In genomic region chr5:81155791-81156190, GRCm38 (mm10) we compare ENCODE assay signal across 11 mouse cellular contexts.
DNase-seq lines count a peak whose midpoint lies in the region; ATAC-seq lines count a peak whose summit lies in the region.
"Had no signal": no experiment of that assay in that cellular context is flagged by ENCODE, and none has a peak within 500 bp of the region (broad histone marks: within the 10 kb centered on the region; RNA-seq: fewer than 3 reads in every experiment).

No protein-coding gene starts in this region.

- 66% methylated on average over 12 of the region's 12 CpGs for WGBS in embryonic facial prominence, embryonic 11.5 days
- 67% methylated on average over 12 of the region's 12 CpGs for WGBS in embryonic facial prominence, embryonic 10.5 days
- 37% methylated on average over 12 of the region's 12 CpGs for WGBS in hindbrain, embryonic 14.5 days

- H3K4me3 ChIP-seq in embryonic facial prominence, embryonic 11.5 days (ENCODE audit: low read depth, low read length), result no peak overlapping the region
- H3K4me3 ChIP-seq in embryonic facial prominence, embryonic 10.5 days, result no peak overlapping the region
- H3K4me3 ChIP-seq in hindbrain, embryonic 14.5 days (replicated peaks; ENCODE audit: low read length), result no peak overlapping the region
- H3K4me3 ChIP-seq: heart, adult 2 months had no signal

- no peaks in the 10 kb centered on the region for H3K36me3 ChIP-seq in embryonic facial prominence, embryonic 11.5 days (replicated peaks; ENCODE audit: control insufficient read depth, insufficient read depth, low read depth, low read length)
- no peaks in the 10 kb centered on the region for H3K36me3 ChIP-seq in embryonic facial prominence, embryonic 10.5 days (replicated peaks)
- H3K36me3 ChIP-seq in hindbrain, embryonic 14.5 days (replicated peaks; ENCODE audit: control insufficient read depth, insufficient read depth), result no peaks in the 10 kb centered on the region

- no peak overlapping the region for H3K9ac ChIP-seq in embryonic facial prominence, embryonic 11.5 days (replicated peaks; ENCODE audit: low read length)
- no peak overlapping the region for H3K9ac ChIP-seq in hindbrain, embryonic 14.5 days

- no peak overlapping the region for H3K27ac ChIP-seq in embryonic facial prominence, embryonic 11.5 days (replicated peaks; ENCODE audit: low read depth, low read length)
- H3K27ac ChIP-seq in embryonic facial prominence, embryonic 10.5 days (replicated peaks), result no peak overlapping the region
- H3K27ac ChIP-seq in hindbrain, embryonic 14.5 days, result peak overlapping the region; percentile 73; the same call in 1 of the 2 replicates
- H3K27ac ChIP-seq: heart, adult 2 months had no signal

- no peaks in the 10 kb centered on the region for H3K4me1 ChIP-seq in embryonic facial prominence, embryonic 11.5 days (ENCODE audit: control insufficient read depth, insufficient read depth, low read length)
- 0 out of 2 replicates have a peak, but pooled peaks cover 4% of the 10 kb centered on the region for H3K4me1 ChIP-seq in embryonic facial prominence, embryonic 10.5 days
- H3K4me1 ChIP-seq in hindbrain, embryonic 14.5 days (replicated peaks; ENCODE audit: control insufficient read depth, insufficient read depth, low read length), result peaks cover 14% of the 10 kb centered on the region

- H3K9me3 ChIP-seq in embryonic facial prominence, embryonic 11.5 days (replicated peaks; ENCODE audit: control insufficient read depth, low read length), result no peaks in the 10 kb centered on the region
- no peaks in the 10 kb centered on the region for H3K9me3 ChIP-seq in embryonic facial prominence, embryonic 10.5 days
- H3K9me3 ChIP-seq in hindbrain, embryonic 14.5 days (ENCODE audit: control insufficient read depth, low read length), result no peaks in the 10 kb centered on the region

- H3K4me2 ChIP-seq in embryonic facial prominence, embryonic 11.5 days (ENCODE audit: low read depth, low read length), result no peak overlapping the region
- 0 out of 2 replicates have a peak overlapping the region, but pooled peaks have one; percentile 15 for H3K4me2 ChIP-seq in hindbrain, embryonic 14.5 days (replicated peaks)

- ATAC-seq in embryonic facial prominence, embryonic 11.5 days (replicated peaks; ENCODE audit: insufficient number of reproducible peaks, low FRiP score, low TSS enrichment, low read depth), result 0 out of 2 replicates have a peak, but pooled peaks have one; percentile 23
- ATAC-seq in hindbrain, embryonic 14.5 days (ENCODE audit: low FRiP score), result peak; percentile 66; the same call in 1 of the 2 replicates
- ATAC-seq: inflammation-experienced regulatory T-cells, adult 6 months had no signal

- H3K27me3 ChIP-seq in embryonic facial prominence, embryonic 11.5 days (ENCODE audit: control insufficient read depth, insufficient read depth, low read length), result no peaks in the 10 kb centered on the region
- H3K27me3 ChIP-seq in embryonic facial prominence, embryonic 10.5 days (replicated peaks; ENCODE audit: low read depth, poor library complexity, severe bottlenecking), result no peaks in the 10 kb centered on the region
- H3K27me3 ChIP-seq in hindbrain, embryonic 14.5 days (ENCODE audit: control insufficient read depth, insufficient read depth, low read length), result no peaks in the 10 kb centered on the region

- no peak for DNase-seq in embryonic facial prominence, embryonic 11.5 days (ENCODE audit: low spot score)
- DNase-seq in embryonic facial prominence, embryonic 10.5 days (ENCODE audit: low spot score), result no peak
- peak; percentile 14 for DNase-seq in 416B (ENCODE audit: low read depth)
- peak; percentile 76 for DNase-seq in cerebellum, postnatal 14 days
- peak; percentile 50 for DNase-seq in hindbrain, embryonic 14.5 days (ENCODE audit: low spot score)
- no peak for DNase-seq in kidney, postnatal 4 days
- no peak for DNase-seq in testis, postnatal 14 days (ENCODE audit: low spot score)
- no peak for DNase-seq in spleen, postnatal 10 days (ENCODE audit: low spot score in 2 of 2)
- DNase-seq: heart, adult 2 months; lung, postnatal 36 days had no signal

Comparison
In these comparisons a context has a peak if more than half of its experiments do, and no peak if none do; other contexts are left out.
1. DNase-seq: peak in 416B (single experiment), cerebellum, postnatal 14 days (2 of 2) and hindbrain, embryonic 14.5 days (single experiment); none in embryonic facial prominence, embryonic 11.5 days (single experiment), embryonic facial prominence, embryonic 10.5 days (single experiment), kidney, postnatal 4 days (0 of 2), testis, postnatal 14 days (single experiment) and spleen, postnatal 10 days (0 of 2).